Mouse (Mus musculus): ENCODE results near the gene Tcerg1l.

Tcerg1l gene

GRCm38 (mm10) chr7:138397485-138398181 lies at the start of gene Tcerg1l:
TSS of gene Tcerg1l (minus strand) at chr7:138397730.
- DNase-seq (ENCODE audit: low spot score): no peak

- no peak for DNase-seq (ENCODE audit: low spot score)
These were observed 44.6 kb upstream of the Tcerg1l start for GRCm38 (mm10) chr7:138442096-138442495.

- DNase-seq (ENCODE audit: low spot score): no peak
These were observed 35.0 kb upstream of the Tcerg1l start for GRCm38 (mm10) chr7:138432541-138432940.

GRCm38 (mm10) chr7:138431456-138431855 lies 33.9 kb upstream of the Tcerg1l start:
- DNase-seq (ENCODE audit: low spot score): no peak

GRCm38 (mm10) chr7:138429916-138430315 lies 32.4 kb upstream of the Tcerg1l start:
- no peak for DNase-seq (ENCODE audit: low spot score)

GRCm38 (mm10) chr7:138428826-138429225 lies 31.3 kb upstream of the Tcerg1l start:
- DNase-seq (ENCODE audit: low spot score): peak; percentile 35

- DNase-seq (ENCODE audit: low spot score): no peak
These were observed 29.9 kb upstream of the Tcerg1l start for GRCm38 (mm10) chr7:138427441-138427840.

- no peak for DNase-seq (ENCODE audit: low spot score)
These were observed 16.0 kb upstream of the Tcerg1l start for GRCm38 (mm10) chr7:138413496-138413895.

- no peak for DNase-seq (ENCODE audit: low spot score)
These were observed 4.1 kb upstream of the Tcerg1l start for GRCm38 (mm10) chr7:138401641-138402040.

GRCm38 (mm10) chr7:138400506-138401272 lies 3.2 kb upstream of the Tcerg1l start:
- DNase-seq (ENCODE audit: low spot score): no peak

- no peak for DNase-seq (ENCODE audit: low spot score)
These were observed 758 bp upstream of the Tcerg1l start for GRCm38 (mm10) chr7:138398182-138398793.

GRCm38 (mm10) chr7:138396863-138397484 lies 556 bp downstream of the Tcerg1l start:
- no peak for DNase-seq (ENCODE audit: low spot score)

- DNase-seq (ENCODE audit: low spot score): no peak
These were observed 1.2 kb downstream of the Tcerg1l start for GRCm38 (mm10) chr7:138396109-138396862.

- DNase-seq (ENCODE audit: low spot score): no peak
These were observed 7.6 kb downstream of the Tcerg1l start for GRCm38 (mm10) chr7:138389941-138390340.

GRCm38 (mm10) chr7:138389071-138389470 lies 8.5 kb downstream of the Tcerg1l start:
- no peak for DNase-seq (ENCODE audit: low spot score)

GRCm38 (mm10) chr7:138379221-138379620 lies 18.3 kb downstream of the Tcerg1l start:
- DNase-seq (ENCODE audit: low spot score): no peak

GRCm38 (mm10) chr7:138378546-138378945 lies 19.0 kb downstream of the Tcerg1l start:
- no peak for DNase-seq (ENCODE audit: low spot score)

GRCm38 (mm10) chr7:138375573-138375972 lies 22.0 kb downstream of the Tcerg1l start:
- no peak for DNase-seq (ENCODE audit: low spot score)

GRCm38 (mm10) chr7:138374376-138374775 lies 23.2 kb downstream of the Tcerg1l start:
- DNase-seq (ENCODE audit: low spot score): no peak

- peak; percentile 29 for DNase-seq (ENCODE audit: low spot score)
These were observed 24.0 kb downstream of the Tcerg1l start for GRCm38 (mm10) chr7:138373530-138373929.

- DNase-seq (ENCODE audit: low spot score): no peak
These were observed 30.0 kb downstream of the Tcerg1l start for GRCm38 (mm10) chr7:138367570-138367969.

GRCm38 (mm10) chr7:138365519-138365918 lies 32.0 kb downstream of the Tcerg1l start:
- no peak for DNase-seq (ENCODE audit: low spot score)

Measured in lung, postnatal 25 days (tissue).